Mouse (Mus musculus): Measurements from ENCODE around the gene Chd1l.

Chd1l gene

DNA sequence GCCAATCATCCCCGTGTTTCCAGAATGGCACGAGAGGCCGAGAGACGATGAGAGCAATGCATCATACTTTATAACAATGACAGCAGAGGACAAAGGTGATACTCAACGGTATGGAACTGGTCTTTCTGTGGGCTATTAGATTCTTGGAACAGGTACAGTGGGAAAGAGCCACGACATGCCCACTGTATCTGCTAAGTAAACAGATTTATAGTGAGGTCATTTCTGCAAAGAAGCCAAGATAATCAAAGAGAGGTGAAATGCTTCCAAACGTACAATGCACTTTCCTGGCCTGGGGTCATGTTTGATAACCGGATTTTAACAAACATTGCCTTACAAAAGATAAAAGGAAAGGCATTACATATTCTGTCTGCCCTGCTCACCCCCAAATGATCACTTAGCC lies 13.2 kb downstream of the Chd1l start:
- Histone ChIP-seq H3K27me3 (ENCODE audit: control insufficient read depth, insufficient read depth, low read length, poor library complexity, severe bottlenecking) (no peaks in the 10 kb centered on the region), H3K36me3 (ENCODE audit: control insufficient read depth, insufficient read depth, low read length, poor library complexity, severe bottlenecking) (peaks cover 7% of the 10 kb centered on the region)
- no peak for DNase-seq (ENCODE audit: low read depth, low spot score)

DNA sequence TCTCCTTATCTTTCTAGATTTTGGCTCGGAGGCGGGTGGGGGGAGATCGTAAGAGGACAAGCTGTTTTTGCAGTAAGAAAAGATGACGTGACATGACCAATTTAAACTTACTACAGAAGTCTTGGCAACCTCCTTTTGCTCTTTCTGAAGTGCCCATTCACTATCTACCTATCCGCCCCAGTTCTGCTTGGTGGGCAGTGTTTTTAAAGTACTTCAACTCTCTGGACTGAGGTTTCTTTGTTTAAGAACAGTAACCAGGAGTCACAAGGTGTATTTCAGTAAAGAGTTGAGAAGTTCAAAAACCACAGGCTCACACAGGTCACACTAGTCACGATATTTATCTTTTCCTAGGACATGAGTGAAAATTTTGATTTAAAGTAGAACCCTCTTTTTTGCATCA lies 14.9 kb downstream of the Chd1l start:
- Histone ChIP-seq H3K36me3 (ENCODE audit: control insufficient read depth, insufficient read depth, low read length, poor library complexity, severe bottlenecking) (peaks cover 8% of the 10 kb centered on the region), H3K27me3 (ENCODE audit: control insufficient read depth, insufficient read depth, low read length, poor library complexity, severe bottlenecking) (no peaks in the 10 kb centered on the region)
- DNase-seq (ENCODE audit: low read depth, low spot score): no peak

DNA sequence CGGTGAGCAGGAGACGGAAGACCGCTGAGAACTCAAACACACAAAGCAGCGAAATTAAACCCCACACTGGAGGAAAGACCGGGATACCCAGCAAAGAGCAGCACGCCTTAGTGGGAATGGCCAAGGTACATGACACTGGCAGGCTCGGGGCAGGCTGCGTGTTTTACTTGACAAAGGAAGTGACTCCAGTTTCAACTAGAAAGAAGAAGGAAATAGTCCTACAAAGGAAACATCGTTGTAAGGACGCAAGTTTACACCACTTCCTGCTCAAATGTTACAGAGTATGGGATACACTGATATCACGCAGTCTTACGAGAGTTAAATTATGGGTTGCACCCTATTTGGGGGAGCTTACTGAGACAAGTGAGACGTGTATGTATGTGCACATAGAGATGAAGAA lies 15.9 kb downstream of the Chd1l start:
- no peak for DNase-seq (ENCODE audit: low read depth, low spot score)
- H3K27me3 ChIP-seq (ENCODE audit: control insufficient read depth, insufficient read depth, low read length, poor library complexity, severe bottlenecking): no peaks in the 10 kb centered on the region

DNA sequence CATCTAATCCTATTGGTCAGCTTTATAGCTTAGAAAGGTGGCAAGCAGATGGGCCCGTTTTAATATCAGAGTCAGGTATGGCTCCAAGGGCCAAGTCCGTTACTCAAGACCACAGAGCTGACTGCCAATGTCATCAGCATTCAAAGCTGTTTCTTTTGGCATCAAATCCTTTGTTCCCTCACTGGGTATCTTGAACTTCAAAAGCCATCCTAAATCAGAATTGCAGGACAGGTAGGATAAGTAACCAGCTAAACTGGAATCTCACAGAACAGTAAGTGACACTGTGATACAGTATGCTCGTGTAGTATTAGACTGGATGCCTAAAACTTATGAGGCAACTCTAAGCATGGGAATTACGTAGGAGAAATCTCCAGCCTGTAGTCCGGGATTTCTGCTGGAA lies 16.9 kb downstream of the Chd1l start:
- no peaks in the 10 kb centered on the region for H3K27me3 ChIP-seq (ENCODE audit: control insufficient read depth, insufficient read depth, low read length, poor library complexity, severe bottlenecking)
- DNase-seq (ENCODE audit: low read depth, low spot score): no peak

More for the DNA sequence above, 15.9 kb downstream of the Chd1l start:
- H3K36me3 ChIP-seq (ENCODE audit: control insufficient read depth, insufficient read depth, low read length, poor library complexity, severe bottlenecking): peaks cover 8% of the 10 kb centered on the region

DNA sequence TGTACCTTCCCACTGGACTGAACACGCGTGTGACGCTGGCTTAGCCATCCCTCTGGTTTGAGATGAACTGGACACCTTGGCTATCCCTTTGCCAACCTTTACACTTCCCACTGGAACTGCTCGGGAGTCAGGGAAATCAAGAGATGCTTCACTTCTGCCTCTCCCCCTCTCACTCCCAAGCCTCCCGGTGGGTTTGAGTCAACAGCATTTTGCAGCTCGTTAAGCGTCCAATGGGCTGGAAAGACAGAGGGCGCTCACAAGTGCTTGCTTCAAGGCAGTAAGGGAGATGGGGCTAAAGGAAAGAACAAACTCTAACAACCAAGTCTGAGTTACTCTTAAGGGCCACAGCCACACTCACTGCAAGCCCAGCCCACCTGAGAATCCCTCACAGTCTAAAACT lies 19.3 kb downstream of the Chd1l start:
- DNase-seq (ENCODE audit: low read depth, low spot score): no peak
- no peaks in the 10 kb centered on the region for H3K27me3 ChIP-seq (ENCODE audit: control insufficient read depth, insufficient read depth, low read length, poor library complexity, severe bottlenecking)
- peaks cover 6% of the 10 kb centered on the region; the same call in 1 of the 2 replicates for H3K36me3 ChIP-seq (ENCODE audit: control insufficient read depth, insufficient read depth, low read length, poor library complexity, severe bottlenecking)

More for the DNA sequence above, 16.9 kb downstream of the Chd1l start:
- H3K36me3 ChIP-seq (ENCODE audit: control insufficient read depth, insufficient read depth, low read length, poor library complexity, severe bottlenecking): peaks cover 8% of the 10 kb centered on the region; the same call in 1 of the 2 replicates

DNA sequence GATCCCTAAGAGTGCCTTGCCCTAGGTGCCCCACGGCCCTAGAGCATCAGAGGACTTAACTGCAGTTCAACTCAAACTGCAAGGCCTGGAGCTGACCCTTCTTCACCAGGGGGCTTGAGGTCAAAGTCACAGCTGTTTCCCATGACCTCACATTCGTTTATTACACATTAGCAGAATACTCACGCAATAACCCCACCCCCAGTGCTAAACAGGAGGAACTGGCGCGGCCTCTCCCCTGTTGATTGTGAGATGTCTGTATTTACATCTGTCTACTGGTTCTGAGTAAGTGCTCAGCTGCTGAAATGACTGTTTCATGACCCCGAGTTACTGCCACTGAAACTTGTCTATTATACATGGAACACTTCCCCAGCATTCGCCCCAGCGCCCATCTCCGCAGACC lies 22.3 kb downstream of the Chd1l start:
- DNase-seq (ENCODE audit: low read depth, low spot score): no peak
- Histone ChIP-seq H3K27me3 (ENCODE audit: control insufficient read depth, insufficient read depth, low read length, poor library complexity, severe bottlenecking) (no peaks in the 10 kb centered on the region), H3K36me3 (ENCODE audit: control insufficient read depth, insufficient read depth, low read length, poor library complexity, severe bottlenecking) (peaks cover 7% of the 10 kb centered on the region; the same call in 1 of the 2 replicates)

DNA sequence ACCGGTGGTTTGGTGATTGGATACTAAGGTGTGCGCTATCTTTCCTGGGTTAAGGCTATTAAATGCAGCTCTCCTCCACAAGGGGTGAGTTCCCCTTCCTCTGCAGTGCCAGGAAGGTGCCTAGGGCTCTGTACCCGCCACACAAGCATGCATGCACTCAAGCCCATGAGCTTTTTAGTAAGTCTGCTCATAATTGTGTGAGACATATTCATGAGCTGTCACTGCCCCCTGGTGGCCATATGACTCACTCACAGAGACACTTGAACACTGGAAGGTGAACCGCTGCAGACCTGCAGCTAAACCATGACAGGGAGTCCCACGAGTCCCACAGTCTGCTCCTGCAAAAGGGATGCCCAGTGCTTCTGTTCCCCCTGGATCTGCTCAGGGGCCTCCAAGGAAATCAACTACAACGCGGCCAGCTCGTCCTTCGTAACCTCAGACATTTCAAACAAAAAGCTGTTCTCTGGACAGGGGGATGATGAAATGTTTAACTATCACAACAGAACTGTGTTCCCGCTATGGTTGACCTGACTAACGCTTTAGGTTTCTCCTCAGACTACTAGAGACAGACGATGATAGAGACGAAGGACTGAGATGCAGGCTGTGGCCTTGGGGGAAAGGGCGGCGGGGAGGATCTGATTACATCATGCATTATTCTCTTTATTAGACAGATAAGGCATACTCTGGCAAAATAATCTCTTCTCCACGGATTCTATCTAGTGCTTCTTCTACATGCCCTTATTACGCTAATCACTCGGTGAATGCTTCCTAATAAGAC lies 24.4 kb downstream of the Chd1l start:
- Histone ChIP-seq H3K27me3 (ENCODE audit: control insufficient read depth, insufficient read depth, low read length, poor library complexity, severe bottlenecking) (no peaks in the 10 kb centered on the region), H3K36me3 (ENCODE audit: control insufficient read depth, insufficient read depth, low read length, poor library complexity, severe bottlenecking) (peaks cover 7% of the 10 kb centered on the region)
- DNase-seq (ENCODE audit: low read depth, low spot score): peak; percentile 78

DNA sequence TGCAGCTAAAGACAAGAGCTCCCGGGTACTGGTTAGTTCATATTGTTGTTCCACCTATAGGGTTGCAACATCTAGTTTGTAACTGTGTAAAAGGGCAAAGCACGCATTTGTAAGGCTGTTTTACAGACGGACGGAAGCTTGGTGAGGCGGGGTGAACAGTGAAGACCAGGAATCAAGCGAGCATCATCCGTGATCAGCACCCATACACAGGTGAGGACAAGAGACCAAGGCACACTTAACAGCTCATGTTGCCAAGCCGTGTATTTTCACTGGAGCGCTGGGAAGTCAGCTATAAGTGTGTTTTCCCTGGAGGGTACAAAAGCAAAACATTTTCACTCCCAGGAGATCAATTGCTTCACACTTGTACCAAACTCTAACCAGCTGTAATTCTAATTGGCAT lies 36.2 kb downstream of the Chd1l start:
- Histone ChIP-seq H3K27me3 (ENCODE audit: control insufficient read depth, insufficient read depth, low read length, poor library complexity, severe bottlenecking) (no peaks in the 10 kb centered on the region), H3K36me3 (ENCODE audit: control insufficient read depth, insufficient read depth, low read length, poor library complexity, severe bottlenecking) (peaks cover 3% of the 10 kb centered on the region; the same call in 1 of the 2 replicates)
- DNase-seq (ENCODE audit: low read depth, low spot score): no peak

DNA sequence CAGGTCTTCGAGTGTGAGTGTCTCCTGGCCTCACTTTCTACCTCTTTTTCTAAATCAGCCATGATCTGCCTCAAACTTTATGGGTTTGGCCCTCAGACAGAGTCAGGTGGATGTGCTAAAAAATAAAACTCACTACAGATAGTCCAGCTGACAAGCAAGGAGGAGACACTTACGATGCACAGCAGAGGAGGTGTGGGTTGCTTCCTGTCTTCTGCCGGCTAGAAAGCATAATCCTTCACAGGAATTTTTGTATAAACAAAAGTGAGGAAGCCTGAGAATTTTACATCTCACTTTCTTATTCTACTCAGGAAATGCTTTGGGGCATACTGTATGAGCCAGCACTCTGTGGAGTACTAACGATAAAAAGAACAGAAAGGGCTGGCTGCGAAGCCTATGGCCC lies 45.4 kb downstream of the Chd1l start:
- DNase-seq (ENCODE audit: low read depth, low spot score): no peak
- Histone ChIP-seq H3K27me3 (ENCODE audit: control insufficient read depth, insufficient read depth, low read length, poor library complexity, severe bottlenecking) (no peaks in the 10 kb centered on the region), H3K36me3 (ENCODE audit: control insufficient read depth, insufficient read depth, low read length, poor library complexity, severe bottlenecking) (peaks cover 3% of the 10 kb centered on the region; the same call in 1 of the 2 replicates)

DNA sequence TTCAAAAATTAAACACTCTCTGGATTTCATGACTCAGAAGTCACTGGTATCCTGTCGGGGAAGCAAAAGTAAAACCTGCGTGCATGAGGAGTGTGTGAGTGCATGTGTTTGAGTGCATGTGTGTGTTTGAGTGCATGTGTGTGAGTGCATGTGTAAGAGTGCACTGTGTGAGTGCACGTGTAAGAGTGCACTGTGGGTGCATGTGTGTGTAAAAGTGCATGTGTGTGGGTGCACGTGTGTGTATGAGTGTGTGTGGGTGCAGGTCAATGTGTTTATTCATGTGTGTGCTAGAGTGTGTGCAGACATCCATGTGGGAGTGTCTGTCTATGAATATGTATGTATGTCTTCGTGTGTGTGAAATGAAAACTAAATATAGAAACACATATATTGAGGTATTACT lies 51.4 kb downstream of the Chd1l start:
- no peak for DNase-seq (ENCODE audit: low read depth, low spot score)
- Histone ChIP-seq H3K27me3 (ENCODE audit: control insufficient read depth, insufficient read depth, low read length, poor library complexity, severe bottlenecking) (no peaks in the 10 kb centered on the region), H3K36me3 (ENCODE audit: control insufficient read depth, insufficient read depth, low read length, poor library complexity, severe bottlenecking) (no peaks in the 10 kb centered on the region)

DNA sequence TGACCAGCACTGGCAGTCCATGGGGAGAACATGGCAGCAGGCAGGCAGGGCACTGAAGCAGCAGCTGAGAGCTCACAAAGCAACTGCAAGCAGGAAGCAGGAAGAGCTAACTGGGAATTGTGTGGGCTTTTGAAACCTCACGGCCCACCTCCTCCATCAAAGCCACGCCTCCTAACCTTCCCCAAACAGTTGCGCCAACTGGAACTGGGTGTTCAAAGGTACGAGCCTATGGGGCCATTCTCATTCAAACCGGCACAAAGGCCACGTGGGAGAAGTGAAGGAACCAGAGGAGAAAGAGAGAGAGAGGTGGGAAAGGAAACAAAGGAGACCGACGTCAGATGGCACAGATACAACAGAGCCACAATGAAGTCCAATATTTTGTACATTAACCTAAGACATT lies 63.8 kb downstream of the Chd1l start:
- no peak for DNase-seq (ENCODE audit: low read depth, low spot score)
- Histone ChIP-seq H3K27me3 (ENCODE audit: control insufficient read depth, insufficient read depth, low read length, poor library complexity, severe bottlenecking) (no peaks in the 10 kb centered on the region), H3K36me3 (ENCODE audit: control insufficient read depth, insufficient read depth, low read length, poor library complexity, severe bottlenecking) (no peaks in the 10 kb centered on the region)

DNA sequence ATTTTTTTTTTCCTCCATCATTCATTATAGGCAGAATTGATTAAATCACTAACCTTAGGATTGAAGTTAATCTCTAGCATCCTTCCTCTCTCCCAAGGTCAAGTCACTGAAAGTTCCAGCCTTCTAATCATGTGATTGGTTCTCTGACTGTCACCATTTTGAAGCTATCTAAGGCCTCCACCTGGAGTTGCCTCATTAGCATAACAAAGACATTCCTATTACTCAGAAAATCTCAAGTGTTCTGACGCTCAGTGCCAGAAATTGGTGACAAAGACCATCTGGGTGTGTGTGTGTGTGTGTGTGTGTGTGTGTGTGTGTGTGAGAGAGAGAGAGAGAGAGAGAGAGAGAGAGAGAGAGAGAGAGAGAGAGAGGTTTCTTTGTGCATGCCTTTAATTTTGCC lies 69.8 kb downstream of the Chd1l start:
- no peaks in the 10 kb centered on the region for H3K36me3 ChIP-seq (ENCODE audit: control insufficient read depth, insufficient read depth, low read length, poor library complexity, severe bottlenecking)
- no peaks in the 10 kb centered on the region for H3K27me3 ChIP-seq (ENCODE audit: control insufficient read depth, insufficient read depth, low read length, poor library complexity, severe bottlenecking)
- no peak for DNase-seq (ENCODE audit: low read depth, low spot score)

DNA sequence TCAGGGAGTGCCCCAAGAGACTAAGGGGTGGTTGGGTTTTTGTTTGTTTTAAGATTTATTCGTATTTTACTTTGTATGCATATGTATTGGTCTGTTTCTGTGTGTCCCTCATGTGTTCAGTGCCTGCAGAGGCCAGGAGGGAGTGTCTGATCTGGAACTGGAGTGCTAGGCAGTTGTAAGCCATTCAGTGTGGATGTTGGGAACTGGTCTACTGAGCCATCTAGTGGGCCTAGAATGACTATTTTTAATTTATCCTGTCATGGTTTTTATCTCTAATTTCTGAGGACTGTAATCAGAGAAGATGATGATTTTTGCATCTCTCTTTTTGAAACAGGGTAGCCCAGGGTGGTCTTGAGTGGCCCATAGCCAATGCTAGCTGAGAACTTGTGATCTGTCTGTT lies 71.4 kb downstream of the Chd1l start:
- Histone ChIP-seq H3K36me3 (ENCODE audit: control insufficient read depth, insufficient read depth, low read length, poor library complexity, severe bottlenecking) (no peaks in the 10 kb centered on the region), H3K27me3 (ENCODE audit: control insufficient read depth, insufficient read depth, low read length, poor library complexity, severe bottlenecking) (no peaks in the 10 kb centered on the region)
- DNase-seq (ENCODE audit: low read depth, low spot score): no peak

DNA sequence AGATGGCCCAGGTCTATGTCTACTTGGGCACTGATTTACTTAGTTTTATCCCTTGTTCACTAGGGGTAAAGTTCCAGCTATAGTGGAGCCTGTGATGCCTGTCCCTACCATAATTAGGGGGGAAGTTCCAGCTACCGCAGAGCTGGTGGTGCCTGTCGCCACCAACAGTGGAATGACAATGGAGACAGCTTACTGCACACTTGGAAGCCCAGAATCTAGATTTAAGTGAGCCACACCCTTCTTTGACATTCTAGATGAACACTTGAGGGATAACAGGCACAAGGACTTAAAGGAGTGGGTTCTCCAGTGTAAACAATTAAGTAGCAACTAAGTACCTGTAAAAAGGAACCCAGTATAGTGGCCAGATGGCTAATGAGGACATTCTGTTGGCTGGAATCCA lies 73.0 kb downstream of the Chd1l start:
- Histone ChIP-seq H3K27me3 (ENCODE audit: control insufficient read depth, insufficient read depth, low read length, poor library complexity, severe bottlenecking) (no peaks in the 10 kb centered on the region), H3K36me3 (ENCODE audit: control insufficient read depth, insufficient read depth, low read length, poor library complexity, severe bottlenecking) (no peaks in the 10 kb centered on the region)
- no peak for DNase-seq (ENCODE audit: low read depth, low spot score)

DNA sequence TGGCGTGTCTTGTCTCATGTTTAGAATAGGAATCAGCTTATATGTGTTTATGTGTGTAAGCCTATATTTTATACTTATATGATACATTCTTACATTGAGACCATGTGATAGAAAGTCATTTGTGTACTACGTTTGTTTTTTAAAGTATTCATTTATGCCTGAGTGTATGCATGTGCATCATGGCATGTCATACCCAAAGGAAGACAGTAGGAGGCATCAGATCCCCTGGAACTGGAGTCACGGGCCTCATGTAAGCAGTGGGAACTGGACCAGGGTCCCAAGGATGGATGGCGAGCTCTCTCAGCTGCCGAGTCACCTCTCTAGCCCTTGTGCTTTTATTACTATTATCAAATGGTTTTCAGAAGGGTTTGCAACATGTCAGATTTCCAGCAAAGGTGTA lies 74.3 kb downstream of the Chd1l start:
- H3K27me3 ChIP-seq (ENCODE audit: control insufficient read depth, insufficient read depth, low read length, poor library complexity, severe bottlenecking): no peaks in the 10 kb centered on the region
- no peak for DNase-seq (ENCODE audit: low read depth, low spot score)
- no peaks in the 10 kb centered on the region for H3K36me3 ChIP-seq (ENCODE audit: control insufficient read depth, insufficient read depth, low read length, poor library complexity, severe bottlenecking)

DNA sequence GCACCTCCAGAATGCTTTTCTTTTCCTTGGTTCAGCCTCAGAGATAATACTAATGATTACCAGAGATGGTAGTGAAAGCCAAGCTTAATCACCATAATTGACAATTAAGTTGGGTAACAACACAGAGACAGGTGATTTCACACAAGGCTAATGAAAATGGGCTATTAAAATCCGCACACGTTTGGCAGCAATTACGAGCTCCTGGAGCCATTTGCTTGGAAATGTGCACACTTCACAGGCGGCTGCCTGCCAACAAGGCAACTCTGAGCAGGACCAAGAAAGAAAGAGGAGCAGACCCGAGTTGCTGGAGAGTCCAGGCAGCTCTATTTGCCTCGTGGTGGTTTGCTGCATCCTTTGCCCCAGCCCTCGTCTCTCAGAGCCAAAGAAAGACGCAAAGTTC lies 84.5 kb downstream of the Chd1l start:
- Histone ChIP-seq H3K27me3 (ENCODE audit: control insufficient read depth, insufficient read depth, low read length, poor library complexity, severe bottlenecking) (no peaks in the 10 kb centered on the region), H3K36me3 (ENCODE audit: control insufficient read depth, insufficient read depth, low read length, poor library complexity, severe bottlenecking) (no peaks in the 10 kb centered on the region)
- DNase-seq (ENCODE audit: low read depth, low spot score): no peak
